Mouse (Mus musculus) bone marrow macrophage, adult 2 months (primary cell): Measurements from ENCODE around the gene Slit3. TPM values are rescaled to one million over a fixed set of nuclear protein-coding genes. Genes with fewer than 3 reads are reported as not detected.

ENCODE experiments used
- H3K27ac ChIP-seq: 2 replicates; pipeline ENCODE4 v1.5.1; 2012; ENCODE audit warnings: low read depth, low read length; ENCODE audit not compliant: insufficient read depth
- H3K4me1 ChIP-seq: 2 replicates; pipeline ENCODE4 v1.6.1; 2012; ENCODE audit warnings: low read length; ENCODE audit not compliant: control insufficient read depth, insufficient read depth
- H3K4me3 ChIP-seq: 2 replicates; pipeline ENCODE4 v1.5.1; 2012; ENCODE audit warnings: mild to moderate bottlenecking, low read length, moderate library complexity; ENCODE audit not compliant: insufficient read depth
- CTCF ChIP-seq: IDR thresholded peaks from 2 replicates; pipeline ENCODE4 v1.5.1; 2012; ENCODE audit warnings: low read depth, mild to moderate bottlenecking, low read length, moderate library complexity
- POLR2A ChIP-seq: IDR thresholded peaks from 2 replicates; pipeline ENCODE4 v1.6.1; 2012; ENCODE audit warnings: mild to moderate bottlenecking, low read depth, low read length, borderline replicate concordance
- polyA plus RNA-seq: library from polyadenylated mRNA; stranded (reverse); fragments of >200 nt; gene quantifications from 2 replicates; pipeline ENCODE4 v1.2.4, GENCODE M21; 2012; ENCODE audit not compliant: missing spikeins, insufficient read depth, insufficient read length

Slit3 gene
- polyA plus RNA-seq, 1 experiment: not detected

GRCm38 (mm10) chr11:35466701-35467100 lies 345.7 kb downstream of the Slit3 start:
- TF ChIP-seq CTCF (no peak), POLR2A (no peak)
- Histone ChIP-seq H3K4me3 (no peak overlapping the region), H3K4me1 (no peaks in the 10 kb centered on the region), H3K27ac (no peak overlapping the region)

- H3K4me1 ChIP-seq: no peaks in the 10 kb centered on the region
- no peak for TF ChIP-seq CTCF
- no peak for TF ChIP-seq POLR2A
Measured at GRCm38 (mm10) chr11:35468847-35469246, 347.8 kb downstream of the Slit3 start.

GRCm38 (mm10) chr11:35469940-35470339 lies 348.9 kb downstream of the Slit3 start:
- no peak overlapping the region for H3K4me3 ChIP-seq
- no peak for TF ChIP-seq CTCF
- no peak for TF ChIP-seq POLR2A
- no peaks in the 10 kb centered on the region for H3K4me1 ChIP-seq
- no peak overlapping the region for H3K27ac ChIP-seq

More at GRCm38 (mm10) chr11:35468847-35469246, 347.8 kb downstream of the Slit3 start:
- H3K4me3 ChIP-seq: no peak overlapping the region
- H3K27ac ChIP-seq: no peak overlapping the region

- H3K27ac ChIP-seq: no peak overlapping the region
- no peak overlapping the region for H3K4me3 ChIP-seq
- TF ChIP-seq CTCF (no peak), POLR2A (no peak)
- H3K4me1 ChIP-seq: no peaks in the 10 kb centered on the region
Measured at GRCm38 (mm10) chr11:35470853-35471252, 349.8 kb downstream of the Slit3 start.

GRCm38 (mm10) chr11:35472842-35473616 lies 352.0 kb downstream of the Slit3 start:
- H3K27ac ChIP-seq: no peak overlapping the region
- TF ChIP-seq CTCF (no peak), POLR2A (no peak)

GRCm38 (mm10) chr11:35473617-35473996 lies 352.6 kb downstream of the Slit3 start:
- no peak for TF ChIP-seq POLR2A
- TF ChIP-seq CTCF: no peak

More at GRCm38 (mm10) chr11:35472842-35473616, 352.0 kb downstream of the Slit3 start:
- no peak overlapping the region for H3K4me3 ChIP-seq
- no peaks in the 10 kb centered on the region for H3K4me1 ChIP-seq

GRCm38 (mm10) chr11:35480146-35480545 lies 359.1 kb downstream of the Slit3 start:
- TF ChIP-seq CTCF (no peak), POLR2A (no peak)
- Histone ChIP-seq H3K4me3 (no peak overlapping the region), H3K4me1 (no peaks in the 10 kb centered on the region), H3K27ac (no peak overlapping the region)

More at GRCm38 (mm10) chr11:35473617-35473996, 352.6 kb downstream of the Slit3 start:
- H3K4me3 ChIP-seq: no peak overlapping the region
- H3K27ac ChIP-seq: no peak overlapping the region
- H3K4me1 ChIP-seq: no peaks in the 10 kb centered on the region

GRCm38 (mm10) chr11:35481611-35482363 lies 360.8 kb downstream of the Slit3 start:
- Histone ChIP-seq H3K4me1 (no peaks in the 10 kb centered on the region), H3K4me3 (no peak overlapping the region), H3K27ac (no peak overlapping the region)
- TF ChIP-seq CTCF (no peak), POLR2A (no peak)

GRCm38 (mm10) chr11:35487966-35488365 lies 366.9 kb downstream of the Slit3 start:
- Histone ChIP-seq H3K27ac (no peak overlapping the region), H3K4me3 (no peak overlapping the region), H3K4me1 (no peaks in the 10 kb centered on the region)
- no peak for TF ChIP-seq POLR2A
- TF ChIP-seq CTCF: no peak

GRCm38 (mm10) chr11:35491701-35492100 lies 370.7 kb downstream of the Slit3 start:
- TF ChIP-seq POLR2A: no peak
- TF ChIP-seq CTCF: no peak
- Histone ChIP-seq H3K4me1 (no peaks in the 10 kb centered on the region), H3K27ac (no peak overlapping the region), H3K4me3 (no peak overlapping the region)
